Mouse (Mus musculus): ENCODE measurements around the gene Grik3.
"Not testable (repeated sequence)": the region's sequence is repeated elsewhere in the genome, so short reads cannot be mapped to it uniquely, and the experiment has no call there.

- not testable (repeated sequence) for TF ChIP-seq GABPA (IDR thresholded peaks at IDR 0.05; ENCODE audit: low read depth, low read length); GATA1 (IDR thresholded peaks at IDR 0.05; ENCODE audit: low read depth, low read length); MAZ (IDR thresholded peaks at IDR 0.05; ENCODE audit: low read depth, low read length); NRF1 (IDR thresholded peaks at IDR 0.05; ENCODE audit: insufficient read depth, low read depth, low read length, poor library complexity, severe bottlenecking); CTCF (IDR thresholded peaks at IDR 0.05 in 2 of 3, conservative IDR thresholded peaks at IDR 0.05 in 1 of 3; ENCODE audit: control insufficient read depth in 1 of 3, insufficient read depth in 1 of 3, low read depth in 2 of 3, low read length in 3 of 3, poor library complexity in 1 of 3, severe bottlenecking in 1 of 3); ZKSCAN1 (IDR thresholded peaks at IDR 0.05; ENCODE audit: low read depth, low read length); ZNF384 (IDR thresholded peaks at IDR 0.05; ENCODE audit: low read depth, low read length); RCOR1 (IDR thresholded peaks at IDR 0.05; ENCODE audit: low read depth, low read length); NELFE (IDR thresholded peaks at IDR 0.05; ENCODE audit: low read depth, low read length); MXI1 (IDR thresholded peaks at IDR 0.05; ENCODE audit: low read depth, low read length); POLR2A (IDR thresholded peaks at IDR 0.05; ENCODE audit: control insufficient read depth in 1 of 2, insufficient read depth in 1 of 2, low read depth in 1 of 2, low read length in 2 of 2, poor library complexity in 1 of 2)
Measured at GRCm38 (mm10) chr4:125608896-125609295, 118.4 kb downstream of the Grik3 start.

All from MEL (cell line).